Mouse (Mus musculus) thymus, postnatal 36 days (tissue): ENCODE measurements around the gene Sord.
A peak's percentile ranks its signal among the peaks of the same experiment; 100 is the strongest.

Experiments used
- DNase-seq, 2 experiments: peaks; one replicate each; pipeline ENCODE4 v3.0.0; 2022; ENCODE audit warnings: mixed read lengths in 2 of 2

The Sord gene

DNA sequence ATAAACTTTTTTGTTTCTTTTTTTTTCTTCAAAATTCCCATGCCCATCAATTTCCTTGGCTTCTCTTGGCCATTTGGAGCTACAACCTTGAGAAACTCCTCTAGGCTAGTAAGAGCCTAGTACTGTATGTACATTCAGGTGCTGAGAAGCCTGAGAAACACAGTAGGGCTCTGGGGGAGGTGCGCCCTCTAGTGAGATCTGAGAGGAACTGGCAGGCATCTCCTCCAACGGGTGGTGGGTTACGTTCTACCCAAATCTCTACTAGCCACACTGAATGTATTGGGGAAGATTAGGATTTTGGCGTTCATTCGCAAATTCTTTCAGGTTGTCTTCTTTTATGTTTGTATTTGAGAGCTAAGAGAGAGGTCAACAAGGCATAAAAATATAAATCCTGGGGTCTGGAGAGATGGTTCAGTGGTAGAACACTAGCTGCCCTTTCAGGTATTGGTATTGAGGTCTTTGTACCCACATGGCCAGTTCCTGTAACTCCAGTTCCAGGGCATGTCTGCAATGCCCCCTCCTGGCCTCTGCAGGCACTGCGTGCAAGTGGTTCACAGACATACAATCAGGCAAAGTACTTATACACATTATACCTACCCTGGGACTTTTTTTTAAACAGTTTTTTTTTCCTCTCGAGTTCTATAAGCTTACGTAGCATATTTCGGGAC lies 68.2 kb downstream of the Sord start:
- peak; percentile 72 to 74 for DNase-seq

DNA sequence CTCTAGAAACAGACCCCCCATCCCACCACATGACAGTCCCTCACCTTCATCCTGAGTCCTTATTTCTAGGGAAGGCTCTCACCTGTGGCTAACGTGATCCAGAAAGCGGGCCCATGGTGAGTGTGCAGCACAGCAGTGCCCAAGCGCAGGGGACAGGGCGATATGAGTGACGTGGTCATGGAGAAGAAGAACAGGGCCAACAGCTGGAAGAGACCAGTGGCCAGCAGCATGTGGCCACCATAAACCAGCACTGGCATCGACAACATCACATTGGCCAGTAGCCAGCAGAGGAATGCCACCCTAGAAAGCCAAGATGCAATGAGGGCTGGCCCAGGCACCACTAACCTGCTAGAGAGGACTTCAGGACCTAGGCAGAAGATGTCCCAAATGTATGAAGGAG lies 70.0 kb downstream of the Sord start:
- DNase-seq: no peak

DNA sequence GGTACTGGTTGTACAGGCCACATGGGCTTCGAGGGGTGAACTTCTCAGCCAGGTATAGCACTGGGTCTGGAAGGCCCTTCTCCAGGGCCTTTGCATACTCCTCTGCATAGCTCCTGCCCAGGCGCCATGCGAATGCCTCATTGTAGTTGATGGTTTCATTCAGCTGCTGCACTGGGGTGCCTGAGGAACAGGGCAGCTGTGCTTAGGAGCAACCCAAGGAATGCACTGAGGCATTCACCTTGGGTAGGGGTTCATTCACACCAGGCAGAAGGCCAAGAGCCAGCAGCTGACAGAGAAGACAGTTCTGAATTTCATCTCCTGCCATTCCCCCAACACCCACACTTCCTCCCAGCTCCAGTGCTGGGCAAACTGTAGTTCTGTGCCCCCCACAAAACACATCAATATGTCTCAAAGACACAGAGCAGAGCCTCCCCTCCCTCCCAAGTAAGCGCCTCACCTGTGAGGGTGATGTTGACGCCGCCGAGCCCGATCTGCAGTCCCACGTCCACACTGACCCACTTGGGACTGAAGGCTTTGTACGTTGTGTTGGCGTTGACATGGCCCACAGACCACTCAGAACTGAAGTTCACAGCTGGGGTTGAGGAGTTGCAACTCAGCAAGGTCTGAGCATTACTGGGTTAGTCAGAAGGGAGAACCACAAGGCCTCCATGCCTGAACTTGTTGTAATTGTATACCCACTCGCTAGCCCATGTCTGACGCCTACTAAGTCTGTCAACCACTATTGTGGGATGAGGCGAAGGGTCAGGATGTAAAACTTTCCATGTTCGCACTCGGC lies 70.7 kb downstream of the Sord start:
- DNase-seq: no peak

DNA sequence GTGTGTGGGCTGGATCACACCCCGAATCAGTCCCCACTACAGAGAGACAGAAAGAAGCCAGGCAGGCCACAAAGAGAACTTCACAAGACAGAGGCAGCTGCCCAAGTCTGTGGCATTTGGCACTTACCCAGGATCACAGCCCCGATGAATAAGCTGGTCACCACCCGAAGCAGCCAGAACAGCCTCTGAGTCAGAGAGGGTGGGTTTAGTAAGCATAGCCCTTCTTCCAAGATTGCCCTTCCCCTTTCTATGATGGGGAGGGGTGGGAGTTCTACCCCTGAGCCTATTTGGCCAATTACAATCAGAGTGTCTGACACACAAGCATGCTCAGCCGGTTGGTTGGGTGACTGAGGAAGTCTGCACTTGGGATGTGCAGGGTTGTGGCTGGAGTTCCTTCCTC lies 71.6 kb downstream of the Sord start:
- no peak for DNase-seq

DNA sequence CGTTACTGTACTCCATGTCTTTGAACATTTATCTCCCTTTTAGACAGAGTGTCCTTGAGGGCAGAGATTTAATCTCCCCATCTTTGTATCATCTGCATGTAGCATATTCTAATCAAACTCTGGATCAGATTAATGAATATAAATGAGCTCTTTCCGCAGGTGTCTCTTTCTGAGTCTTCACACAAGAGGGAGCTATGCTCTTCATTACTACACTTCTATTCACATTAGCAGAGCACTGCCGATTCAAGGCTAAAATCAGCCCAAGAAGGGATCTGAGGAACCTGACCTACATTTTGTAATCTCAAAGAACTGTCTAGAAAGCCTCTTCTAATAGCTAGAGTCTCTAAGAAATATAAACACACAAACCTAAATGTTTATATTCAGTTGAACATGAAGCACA lies 75.1 kb downstream of the Sord start:
- DNase-seq: no peak

DNA sequence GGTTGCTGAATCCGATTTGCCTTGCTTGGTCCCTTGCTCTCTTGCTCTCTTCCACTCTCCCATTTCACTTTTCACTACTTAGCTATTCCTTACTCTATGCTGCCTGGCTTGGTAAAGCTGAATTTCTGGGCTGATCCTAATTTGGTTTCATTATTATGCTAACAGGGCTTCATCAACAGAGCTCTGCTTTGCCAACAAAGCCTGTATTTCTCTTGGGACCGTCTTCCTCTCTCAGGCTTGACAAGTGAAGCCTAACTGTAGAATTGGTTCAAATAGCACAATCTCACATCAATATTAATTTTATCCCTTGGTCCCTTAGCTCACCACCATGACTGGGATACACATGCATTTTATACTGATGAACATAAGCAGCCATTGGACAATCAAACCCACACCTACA lies 77.0 kb downstream of the Sord start:
- DNase-seq: no peak

DNA sequence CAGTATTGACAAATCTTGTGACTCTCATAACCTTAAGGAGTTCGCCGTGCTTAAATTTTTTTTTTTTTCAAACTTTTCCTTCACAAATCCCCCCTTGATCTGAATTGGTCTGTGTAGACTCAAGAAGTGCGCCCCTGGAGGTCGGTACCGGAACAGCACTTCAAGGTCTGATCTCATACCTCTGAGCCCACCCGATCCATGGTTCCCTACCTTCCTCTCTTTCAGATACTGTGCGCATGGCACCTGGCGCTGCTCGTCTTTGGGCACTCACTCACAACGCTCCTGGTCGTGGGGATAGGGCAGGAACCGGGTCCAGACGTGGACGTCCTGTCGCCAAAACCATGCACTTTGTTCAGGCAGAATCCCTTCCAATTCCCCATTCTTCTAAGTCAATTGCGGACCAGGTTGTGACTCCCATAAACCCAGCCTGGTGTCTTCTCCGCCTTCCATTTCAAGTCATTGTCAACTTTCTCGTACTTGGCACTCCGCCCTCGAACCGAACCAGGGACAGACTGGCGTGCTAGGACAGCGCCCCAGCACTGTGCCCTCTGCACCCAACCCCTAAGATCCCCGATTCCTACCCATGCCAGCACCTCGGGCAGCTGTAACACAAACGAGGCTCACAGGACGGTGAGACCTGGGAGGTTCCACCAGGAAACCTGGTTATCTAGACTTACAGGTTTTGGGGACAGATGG lies 78.3 kb downstream of the Sord start:
- peak; percentile 66 to 75 for DNase-seq

DNA sequence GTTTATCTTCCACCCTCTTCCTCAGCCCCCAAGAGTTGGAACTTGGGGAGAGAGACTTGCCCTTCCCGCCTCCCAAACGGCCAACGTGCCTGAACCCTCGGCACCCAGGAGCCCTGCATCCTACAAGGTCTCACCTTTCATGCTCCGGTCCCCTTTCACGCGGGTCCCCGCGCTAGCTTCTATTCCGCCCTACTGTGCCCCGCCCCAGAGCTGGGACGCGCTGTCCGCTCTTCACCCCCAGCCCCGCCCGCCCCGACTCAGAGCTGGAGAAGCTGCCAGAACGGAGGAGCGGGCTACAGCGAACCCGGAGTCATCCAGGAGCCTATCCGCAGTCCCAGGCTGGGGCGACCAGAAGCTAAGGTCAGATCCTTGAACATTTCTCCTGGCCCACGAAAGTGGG lies 79.0 kb downstream of the Sord start, which contains the start of gene Duoxa1:
Duoxa1 (minus strand) TSS at position 195 of the 400 bp plus-strand sequence.
- no peak for DNase-seq
